Mouse (Mus musculus) testis, adult 2 months (tissue): ENCODE results near the gene Gadd45gip1.

Experiments used
- CTCF ChIP-seq: fragments of 200-500 bp; IDR thresholded peaks from 2 replicates; pipeline ENCODE4 v1.5.1; 2012; ENCODE audit warnings: low read depth, mild to moderate bottlenecking, inconsistent platforms, low read length, moderate library complexity; ENCODE audit not compliant: control insufficient read depth, insufficient read depth, insufficient replicate concordance
- POLR2A ChIP-seq: fragments of 200-500 bp; IDR thresholded peaks from 2 replicates; pipeline ENCODE4 v1.6.1; 2012; ENCODE audit warnings: low read depth, mild to moderate bottlenecking, inconsistent platforms, low read length, moderate library complexity; ENCODE audit not compliant: control insufficient read depth

GRCm38 (mm10) chr8:84789345-84789744 lies 42.0 kb upstream of the Gadd45gip1 start:
- no peak for TF ChIP-seq CTCF
- no peak for TF ChIP-seq POLR2A
